Mouse (Mus musculus) G1E (cell line): ENCODE measurements around the gene Plin5.

Source experiments
- CTCF ChIP-seq: IDR thresholded peaks from 2 replicates; pipeline ENCODE4 v1.5.1; 2012; ENCODE audit warnings: low read depth, low read length, inconsistent platforms, mixed read lengths
- GATA1 ChIP-seq: IDR thresholded peaks from 2 replicates; pipeline ENCODE4 v1.6.1; 2012; ENCODE audit warnings: borderline replicate concordance, low read length, inconsistent platforms, mixed read lengths
- GATA2 ChIP-seq: IDR thresholded peaks from 2 replicates; pipeline ENCODE4 v1.6.1; 2012; ENCODE audit warnings: low read depth, low read length, inconsistent platforms, borderline replicate concordance
- POLR2AphosphoS5 ChIP-seq: IDR thresholded peaks from 2 replicates; pipeline ENCODE4 v1.6.1; 2012; ENCODE audit warnings: low read depth, low read length, inconsistent platforms; ENCODE audit not compliant: insufficient replicate concordance
- TAL1 ChIP-seq: conservative IDR thresholded peaks from 2 replicates; pipeline ENCODE4 v1.6.1; 2012; ENCODE audit warnings: low read depth, low read length, inconsistent platforms, mixed read lengths

DNA sequence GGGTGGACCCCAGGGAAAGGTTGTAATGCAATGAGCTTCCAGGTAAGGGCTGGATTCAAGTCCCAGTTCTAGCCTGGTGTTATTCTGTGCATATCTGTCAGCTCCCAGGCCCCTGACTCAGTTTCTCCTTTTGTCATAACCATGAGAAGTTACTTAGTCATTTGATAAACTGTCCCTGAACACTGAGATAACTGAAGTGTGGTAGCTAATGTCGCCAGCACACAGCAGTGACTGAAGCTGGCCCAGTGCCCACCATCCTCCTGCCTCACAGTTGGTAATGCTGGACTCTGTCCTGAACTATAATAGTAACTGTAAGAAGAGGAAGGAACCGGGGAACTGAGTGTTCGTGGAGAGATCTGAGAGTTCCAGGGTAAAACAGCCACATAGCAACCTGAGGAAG lies 47.1 kb upstream of the Plin5 start:
- TF ChIP-seq CTCF = no peak
- no peak for TF ChIP-seq POLR2AphosphoS5
- TF ChIP-seq GATA1 = no peak
- TF ChIP-seq TAL1 = no peak
- no peak for TF ChIP-seq GATA2
